In genomic region chr2:65563898-65564297, GRCm38 (mm10) we compare ENCODE assay signal across 11 mouse cellular contexts. TPM values are rescaled to one million over a fixed set of nuclear protein-coding genes. Genes with fewer than 3 reads are reported as not detected.
DNase-seq lines count a peak whose midpoint lies in the region; ATAC-seq lines count a peak whose summit lies in the region.
"Had no signal": no experiment of that assay in that cellular context is flagged by ENCODE, and none has a peak within 500 bp of the region (broad histone marks: within the 10 kb centered on the region; RNA-seq: fewer than 3 reads in every experiment).

No protein-coding gene starts in this region.

- no peak for ATAC-seq in neural tube, embryonic 12.5 days (ENCODE audit: low FRiP score, low read depth)
- ATAC-seq in forebrain, embryonic 15.5 days (replicated peaks), result no peak
- peak; percentile 73 for ATAC-seq in midbrain, embryonic 12.5 days (ENCODE audit: low FRiP score, low read depth)
- ATAC-seq: intestine, embryonic 16.5 days had no signal

- H3K27ac ChIP-seq in neural tube, embryonic 12.5 days, result no peak overlapping the region
- H3K27ac ChIP-seq in forebrain, embryonic 15.5 days (replicated peaks), result no peak overlapping the region
- no peak overlapping the region for H3K27ac ChIP-seq in midbrain, embryonic 12.5 days (replicated peaks)
- H3K27ac ChIP-seq: limb, embryonic 13.5 days; lung, embryonic 15.5 days had no signal

- H3K27me3 ChIP-seq in neural tube, embryonic 12.5 days (replicated peaks), result no peaks in the 10 kb centered on the region
- H3K27me3 ChIP-seq in forebrain, embryonic 15.5 days, result no peaks in the 10 kb centered on the region
- peaks cover 19% of the 10 kb centered on the region for H3K27me3 ChIP-seq in midbrain, embryonic 12.5 days
- H3K27me3 ChIP-seq: limb, embryonic 13.5 days; lung, embryonic 15.5 days had no signal

- no peak overlapping the region for H3K9ac ChIP-seq in neural tube, embryonic 12.5 days
- no peak overlapping the region for H3K9ac ChIP-seq in forebrain, embryonic 15.5 days (replicated peaks)
- no peak overlapping the region; the same call in 1 of the 2 replicates for H3K9ac ChIP-seq in midbrain, embryonic 12.5 days (replicated peaks)
- H3K9ac ChIP-seq: limb, embryonic 13.5 days; lung, embryonic 15.5 days had no signal

- peaks cover 5% of the 10 kb centered on the region; the same call in 1 of the 2 replicates for H3K4me1 ChIP-seq in neural tube, embryonic 12.5 days
- peaks cover 25% of the 10 kb centered on the region for H3K4me1 ChIP-seq in forebrain, embryonic 15.5 days
- H3K4me1 ChIP-seq in midbrain, embryonic 12.5 days, result peaks cover 13% of the 10 kb centered on the region; the same call in 1 of the 2 replicates
- H3K4me1 ChIP-seq: limb, embryonic 13.5 days had no signal

- no peaks in the 10 kb centered on the region for H3K36me3 ChIP-seq in neural tube, embryonic 12.5 days
- no peaks in the 10 kb centered on the region for H3K36me3 ChIP-seq in forebrain, embryonic 15.5 days
- H3K36me3 ChIP-seq in midbrain, embryonic 12.5 days, result no peaks in the 10 kb centered on the region
- H3K36me3 ChIP-seq: limb, embryonic 13.5 days; lung, embryonic 15.5 days had no signal

- H3K9me3 ChIP-seq in neural tube, embryonic 12.5 days, result no peaks in the 10 kb centered on the region
- H3K9me3 ChIP-seq in forebrain, embryonic 15.5 days, result no peaks in the 10 kb centered on the region
- H3K9me3 ChIP-seq in midbrain, embryonic 12.5 days, result no peaks in the 10 kb centered on the region
- H3K9me3 ChIP-seq: limb, embryonic 13.5 days; lung, embryonic 15.5 days had no signal

- H3K4me2 ChIP-seq in neural tube, embryonic 12.5 days (replicated peaks), result peak overlapping the region; percentile 57
- peak overlapping the region; percentile 51 for H3K4me2 ChIP-seq in forebrain, embryonic 15.5 days (replicated peaks)
- H3K4me2 ChIP-seq in midbrain, embryonic 12.5 days (replicated peaks), result peak overlapping the region; percentile 54
- H3K4me2 ChIP-seq: limb, embryonic 13.5 days; lung, embryonic 15.5 days had no signal

- intact Hi-C loops in left cerebral cortex, postnatal 10 days (cut with DNase I), result no loop called here

- no peak for DNase-seq in neural tube, embryonic 10.5 days (ENCODE audit: extremely low spot score, low spot score)
- DNase-seq in gastrocnemius, postnatal 4 days (ENCODE audit: low spot score in 2 of 2), result no peak
- no peak for DNase-seq in left cerebral cortex, postnatal 10 days (ENCODE audit: extremely low spot score in 1 of 2, low spot score in 2 of 2)
- DNase-seq in thymus, postnatal 10 days (ENCODE audit: low spot score in 2 of 2), result no peak

- 47% methylated on average over 4 of the region's 4 CpGs for WGBS in neural tube, embryonic 12.5 days
- 39% methylated on average over 4 of the region's 4 CpGs for WGBS in forebrain, embryonic 15.5 days
- WGBS in midbrain, embryonic 12.5 days, result 18% methylated on average over 4 of the region's 4 CpGs

- H3K4me3 ChIP-seq in neural tube, embryonic 12.5 days, result no peak overlapping the region
- H3K4me3 ChIP-seq in forebrain, embryonic 15.5 days, result peak overlapping the region; percentile 12
- H3K4me3 ChIP-seq in midbrain, embryonic 12.5 days, result peak overlapping the region; percentile 22
- H3K4me3 ChIP-seq: limb, embryonic 13.5 days; lung, embryonic 15.5 days; myocyte had no signal

RNA-seq across cellular contexts. Expression of gene Scn3a, which starts 3.5 kb away (rescaled TPM):
- 38.4 and 43.9 TPM in 2 replicates for polyA plus RNA-seq in neural tube, embryonic 12.5 days (2016; fragmentation: Nextera tagmentation; extraction: Ambion mirVana)
- 45.1 and 51.9 TPM in 2 replicates for polyA plus RNA-seq in forebrain, embryonic 15.5 days (2015; fragmentation: Nextera tagmentation; extraction: Ambion mirVana)
- polyA plus RNA-seq in midbrain, embryonic 12.5 days (2016; fragmentation: Nextera tagmentation; extraction: Ambion mirVana), result 44.6 and 48.2 TPM in 2 replicates
- total RNA-seq in gastrocnemius, postnatal 4 days (2021), result 1 to 10 TPM; 2.4 to 4.6 TPM
- 10 to 100 TPM; 62.6 to 68.5 TPM for total RNA-seq in left cerebral cortex, postnatal 10 days (2021)

RNA-seq across cellular contexts. Expression of gene Scn2a, which starts 56.7 kb away (rescaled TPM):
- polyA plus RNA-seq in neural tube, embryonic 12.5 days (2016; fragmentation: Nextera tagmentation; extraction: Ambion mirVana), result 20.3 and 20.4 TPM in 2 replicates
- polyA plus RNA-seq in forebrain, embryonic 15.5 days (2015; fragmentation: Nextera tagmentation; extraction: Ambion mirVana), result 25.2 and 29.9 TPM in 2 replicates
- 14.8 and 15.4 TPM in 2 replicates for polyA plus RNA-seq in midbrain, embryonic 12.5 days (2016; fragmentation: Nextera tagmentation; extraction: Ambion mirVana)
- 1 to 10 TPM; 1.8 to 2.7 TPM for total RNA-seq in gastrocnemius, postnatal 4 days (2021)
- 100 to 1,000 TPM; 352 to 361 TPM for total RNA-seq in left cerebral cortex, postnatal 10 days (2021)
